Mouse (Mus musculus): ENCODE measurements around the gene Abhd16a. TPM values are rescaled to one million over a fixed set of nuclear protein-coding genes. Genes with fewer than 3 reads are reported as not detected.

Abhd16a gene
- polyA plus RNA-seq, 2 experiments, result 78.0 to 98.6 TPM

DNA sequence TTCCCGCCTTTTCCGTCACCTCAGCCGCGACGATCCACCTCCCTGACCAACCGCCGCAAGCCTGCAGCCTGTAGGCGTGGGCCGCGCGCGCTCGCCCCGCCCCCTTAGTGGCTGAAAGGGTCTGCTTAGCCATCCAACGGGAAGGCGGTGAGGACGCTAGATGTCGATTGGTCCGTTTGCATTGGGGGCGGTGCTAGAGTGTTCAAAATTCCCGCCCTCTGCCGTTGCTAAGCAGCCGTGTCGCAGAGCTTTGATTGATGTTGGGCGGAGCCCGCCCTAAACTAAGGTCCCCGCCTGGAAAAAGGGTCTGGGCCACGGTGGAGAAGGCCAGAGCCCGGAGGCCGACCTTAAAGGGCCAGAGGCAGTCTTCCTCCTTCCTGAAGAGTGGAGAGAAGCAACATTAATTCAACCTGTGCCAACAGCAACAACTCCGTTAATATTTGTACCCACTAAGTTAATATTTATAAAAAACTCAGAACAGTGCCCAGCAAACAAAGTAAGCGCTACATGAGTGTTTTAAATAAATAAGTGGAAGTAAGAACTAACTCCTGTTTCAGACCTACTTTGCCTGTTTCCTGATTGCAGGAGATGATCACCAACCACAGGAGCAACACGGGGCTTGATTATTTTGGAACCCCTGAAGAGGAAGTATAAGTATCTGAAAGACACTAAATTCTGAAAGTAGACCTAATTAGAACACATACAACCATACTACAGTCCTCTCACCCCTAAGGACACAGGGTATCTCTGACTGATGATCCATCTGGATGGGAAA, 42.2 kb upstream of the Abhd16a start, which contains the start of gene Msh5:
Gene Msh5 (minus strand): TSS at position 65 of the 775 bp plus-strand sequence.
- 6% methylated on average over 33 of the region's 33 CpGs for WGBS

DNA sequence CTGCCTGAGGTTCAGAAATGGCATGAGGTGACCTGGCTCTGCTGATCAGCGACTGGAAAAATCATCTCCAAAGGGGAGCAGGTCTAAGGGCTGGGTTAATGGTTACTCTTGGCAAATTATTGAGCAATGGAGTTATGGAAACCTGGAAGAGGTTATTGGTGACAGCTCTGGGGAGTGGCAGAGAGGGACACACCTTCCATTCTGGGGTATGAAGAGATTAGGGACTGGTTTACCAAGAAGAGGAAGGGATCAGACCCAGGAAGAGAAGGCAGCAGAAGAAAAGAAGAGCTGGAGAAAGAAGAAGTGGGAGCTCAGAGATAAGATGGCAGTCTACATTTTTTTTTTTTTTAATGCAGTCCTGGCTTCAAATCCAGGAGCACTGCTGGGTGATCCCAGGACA, 41.4 kb upstream of the Abhd16a start:
- 49% methylated on average over 1 of the region's 1 CpGs for WGBS
- no peaks in the 10 kb centered on the region for H3K27me3 ChIP-seq (ENCODE audit: control insufficient read depth, insufficient read depth, low read length)
- 0 out of 2 replicates have a peak overlapping the region, but pooled peaks have one; percentile 10 for H3K4me2 ChIP-seq (replicated peaks; ENCODE audit: low read depth, low read length, severe bottlenecking)
- no peak for ATAC-seq (ENCODE audit: low FRiP score, low read depth)
- H3K27ac ChIP-seq (replicated peaks; ENCODE audit: low read depth, low read length), result peak overlapping the region; percentile 26
- no peak for DNase-seq (ENCODE audit: low spot score)
- no peaks in the 10 kb centered on the region for H3K9me3 ChIP-seq (ENCODE audit: control insufficient read depth, low read length)
- H3K4me3 ChIP-seq (replicated peaks; ENCODE audit: low read length), result no peak overlapping the region
- peaks cover 7% of the 10 kb centered on the region for H3K36me3 ChIP-seq (ENCODE audit: control insufficient read depth, insufficient read depth, low read length)
- TF ChIP-seq POLR2A (IDR thresholded peaks at IDR 0.05; ENCODE audit: borderline replicate concordance, extremely low read depth, insufficient read depth, insufficient read length), result no peak
- H3K4me1 ChIP-seq (ENCODE audit: control insufficient read depth, insufficient read depth, low read length), result peaks cover 40% of the 10 kb centered on the region
- no peak overlapping the region; the same call in 1 of the 2 replicates for H3K9ac ChIP-seq (ENCODE audit: low read depth, low read length, severe bottlenecking)

More for the DNA sequence above, 42.2 kb upstream of the Abhd16a start, which contains the start of gene Msh5:
- peak; percentile 99 for DNase-seq (ENCODE audit: low spot score)
- Histone ChIP-seq H3K4me3 (replicated peaks; ENCODE audit: low read length) (peak within 1 kb of the TSS; percentile 60), H3K4me1 (ENCODE audit: control insufficient read depth, insufficient read depth, low read length) (peaks cover 34% of the 10 kb centered on the region), H3K27ac (replicated peaks; ENCODE audit: low read depth, low read length) (peak within 1 kb of the TSS; percentile 83), H3K9me3 (ENCODE audit: control insufficient read depth, low read length) (no peaks in the 10 kb centered on the region), H3K27me3 (ENCODE audit: control insufficient read depth, insufficient read depth, low read length) (no peaks in the 10 kb centered on the region), H3K4me2 (replicated peaks; ENCODE audit: low read depth, low read length, severe bottlenecking) (peak within 1 kb of the TSS; percentile 99), H3K36me3 (ENCODE audit: control insufficient read depth, insufficient read depth, low read length) (no peaks in the 10 kb centered on the region), H3K9ac (ENCODE audit: low read depth, low read length, severe bottlenecking) (peak within 1 kb of the TSS; percentile 88)
- peak; percentile 96 for ATAC-seq (ENCODE audit: low FRiP score, low read depth)
- TF ChIP-seq POLR2A (IDR thresholded peaks at IDR 0.05; ENCODE audit: borderline replicate concordance, extremely low read depth, insufficient read depth, insufficient read length), result 0 out of 2 replicates have a peak, but pooled peaks have one; percentile 17

DNA sequence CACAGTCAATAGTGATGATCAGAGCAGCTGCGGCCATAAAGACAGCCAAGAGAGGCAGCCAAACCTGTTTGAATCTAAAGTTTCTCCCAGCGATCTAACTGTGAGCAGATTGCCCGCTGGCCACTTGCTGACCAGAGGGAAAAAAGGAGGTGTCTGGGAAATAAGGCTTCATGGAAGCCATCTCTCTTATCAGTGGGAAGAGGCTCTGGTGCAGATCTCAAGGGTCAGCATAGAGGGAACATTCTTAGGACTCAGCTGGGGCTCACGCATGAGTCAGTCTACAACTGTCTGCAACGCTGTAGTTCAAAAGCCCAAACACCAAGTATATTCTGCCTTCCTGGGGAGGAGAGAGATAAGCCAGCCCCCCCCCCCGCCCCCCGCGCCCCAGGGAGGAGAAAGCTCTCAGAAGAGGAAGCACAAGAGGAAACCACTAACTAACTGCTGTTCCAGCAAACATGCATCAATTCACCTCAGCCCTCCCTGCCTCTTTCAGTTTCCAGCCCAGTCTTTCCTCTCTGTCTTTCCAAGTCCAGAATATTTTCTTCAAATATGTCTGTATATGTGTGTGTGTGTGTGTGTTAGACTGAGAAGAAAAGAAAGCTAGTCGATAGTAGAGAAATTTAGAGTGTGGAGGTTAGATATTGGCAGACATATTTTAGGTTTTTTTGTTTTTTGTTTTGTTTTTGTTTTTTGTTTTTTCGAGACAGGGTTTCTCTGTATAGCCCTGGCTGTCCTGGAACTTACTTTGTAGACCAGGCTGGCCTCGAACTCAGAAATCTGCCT, 40.7 kb upstream of the Abhd16a start:
- TF ChIP-seq POLR2A (IDR thresholded peaks at IDR 0.05; ENCODE audit: borderline replicate concordance, extremely low read depth, insufficient read depth, insufficient read length), result no peak
- H3K27me3 ChIP-seq (ENCODE audit: control insufficient read depth, insufficient read depth, low read length), result no peaks in the 10 kb centered on the region
- H3K4me3 ChIP-seq (replicated peaks; ENCODE audit: low read length), result no peak overlapping the region
- peaks cover 41% of the 10 kb centered on the region for H3K4me1 ChIP-seq (ENCODE audit: control insufficient read depth, insufficient read depth, low read length)
- 0 out of 2 replicates have a peak overlapping the region, but pooled peaks have one; percentile 10 for H3K4me2 ChIP-seq (replicated peaks; ENCODE audit: low read depth, low read length, severe bottlenecking)
- peak overlapping the region; percentile 26 for H3K27ac ChIP-seq (replicated peaks; ENCODE audit: low read depth, low read length)
- H3K9ac ChIP-seq (ENCODE audit: low read depth, low read length, severe bottlenecking), result no peak overlapping the region; the same call in 1 of the 2 replicates
- DNase-seq (ENCODE audit: low spot score), result no peak
- 38% methylated on average over 11 of the region's 11 CpGs for WGBS
- H3K36me3 ChIP-seq (ENCODE audit: control insufficient read depth, insufficient read depth, low read length), result peaks cover 14% of the 10 kb centered on the region
- no peak for ATAC-seq (ENCODE audit: low FRiP score, low read depth)
- H3K9me3 ChIP-seq (ENCODE audit: control insufficient read depth, low read length), result no peaks in the 10 kb centered on the region

DNA sequence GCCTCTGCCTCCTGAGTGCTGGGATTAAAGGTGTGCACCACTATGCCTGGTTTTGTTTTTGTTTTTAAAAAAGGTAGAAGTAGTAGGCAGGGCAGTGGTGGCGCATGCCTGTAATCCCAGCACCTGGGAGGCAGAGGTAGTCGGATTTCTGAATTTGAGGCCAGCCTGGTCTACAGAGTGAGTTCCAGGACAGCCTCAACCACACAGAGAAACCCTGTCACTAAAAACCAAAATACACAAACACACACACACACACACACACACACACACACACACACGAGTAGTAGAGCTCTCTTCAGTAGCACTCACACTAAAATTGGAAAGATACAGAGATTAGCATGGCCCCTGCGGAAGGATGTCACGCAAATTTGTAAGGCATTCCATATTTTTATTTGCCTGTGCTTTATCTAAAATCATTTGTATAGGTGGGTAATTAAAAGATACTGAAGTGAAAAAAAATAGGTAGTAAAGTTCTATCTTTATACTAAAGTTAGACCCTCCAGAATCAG, 40.1 kb upstream of the Abhd16a start:
- DNase-seq (ENCODE audit: low spot score) (no peak), ATAC-seq (ENCODE audit: low FRiP score, low read depth) (no peak)
- peak overlapping the region; percentile 63 for H3K4me3 ChIP-seq (replicated peaks; ENCODE audit: low read length)
- WGBS, result 79% methylated on average over 5 of the region's 5 CpGs
- H3K9me3 ChIP-seq (ENCODE audit: control insufficient read depth, low read length), result no peaks in the 10 kb centered on the region
- H3K9ac ChIP-seq (ENCODE audit: low read depth, low read length, severe bottlenecking), result no peak overlapping the region
- H3K4me1 ChIP-seq (ENCODE audit: control insufficient read depth, insufficient read depth, low read length), result peaks cover 41% of the 10 kb centered on the region
- H3K27me3 ChIP-seq (ENCODE audit: control insufficient read depth, insufficient read depth, low read length), result no peaks in the 10 kb centered on the region
- peaks cover 20% of the 10 kb centered on the region for H3K36me3 ChIP-seq (ENCODE audit: control insufficient read depth, insufficient read depth, low read length)
- peak overlapping the region; percentile 91 for H3K4me2 ChIP-seq (replicated peaks; ENCODE audit: low read depth, low read length, severe bottlenecking)
- peak overlapping the region; percentile 97 for H3K27ac ChIP-seq (replicated peaks; ENCODE audit: low read depth, low read length)
- TF ChIP-seq POLR2A (IDR thresholded peaks at IDR 0.05; ENCODE audit: borderline replicate concordance, extremely low read depth, insufficient read depth, insufficient read length), result no peak

DNA sequence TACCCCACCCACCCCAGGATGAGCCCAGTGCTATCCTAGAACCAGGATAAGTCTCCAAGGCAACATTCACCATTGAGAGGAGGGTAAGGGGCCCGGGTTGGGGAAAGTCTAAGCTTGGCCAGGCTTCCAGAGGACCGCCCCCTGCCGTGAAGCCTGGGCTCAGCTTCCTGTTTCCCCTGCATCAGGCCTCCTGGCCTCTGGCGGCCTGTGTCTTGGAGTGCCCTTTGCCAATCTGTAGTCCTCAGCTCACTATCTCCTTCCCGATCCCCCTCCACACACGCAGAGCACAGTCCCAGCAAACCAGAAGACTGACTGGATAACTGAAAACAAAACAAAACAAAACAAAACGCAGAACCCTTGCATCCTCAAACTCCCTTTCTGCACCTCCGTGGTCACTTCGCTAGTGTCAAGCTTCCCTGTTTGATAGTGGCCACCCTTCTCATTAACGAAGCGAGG, 39.5 kb upstream of the Abhd16a start, which contains the start of gene Clic1:
Gene Clic1 (plus strand): TSS at position 406 of the 456 bp plus-strand sequence.
- peak; percentile 49; the same call in 1 of the 2 replicates for TF ChIP-seq POLR2A (IDR thresholded peaks at IDR 0.05; ENCODE audit: borderline replicate concordance, extremely low read depth, insufficient read depth, insufficient read length)
- peaks cover 26% of the 10 kb centered on the region for H3K36me3 ChIP-seq (ENCODE audit: control insufficient read depth, insufficient read depth, low read length)
- H3K27me3 ChIP-seq (ENCODE audit: control insufficient read depth, insufficient read depth, low read length), result no peaks in the 10 kb centered on the region
- H3K4me2 ChIP-seq (replicated peaks; ENCODE audit: low read depth, low read length, severe bottlenecking), result peak within 1 kb of the TSS; percentile 91
- peak; percentile 4; the same call in 1 of the 2 replicates for ATAC-seq (ENCODE audit: low FRiP score, low read depth)
- no peaks in the 10 kb centered on the region for H3K9me3 ChIP-seq (ENCODE audit: control insufficient read depth, low read length)
- peaks cover 41% of the 10 kb centered on the region for H3K4me1 ChIP-seq (ENCODE audit: control insufficient read depth, insufficient read depth, low read length)
- 3% methylated on average over 11 of the region's 11 CpGs for WGBS
- peak within 1 kb of the TSS; percentile 97 for H3K27ac ChIP-seq (replicated peaks; ENCODE audit: low read depth, low read length)
- H3K4me3 ChIP-seq (replicated peaks; ENCODE audit: low read length), result peak within 1 kb of the TSS; percentile 63
- peak; percentile 92 for DNase-seq (ENCODE audit: low spot score)
- H3K9ac ChIP-seq (ENCODE audit: low read depth, low read length, severe bottlenecking), result peak within 1 kb of the TSS; percentile 79

All from limb, embryonic 14.5 days (tissue).